26 mouse cellular contexts compared by ENCODE assay signal in the genomic region with DNA sequence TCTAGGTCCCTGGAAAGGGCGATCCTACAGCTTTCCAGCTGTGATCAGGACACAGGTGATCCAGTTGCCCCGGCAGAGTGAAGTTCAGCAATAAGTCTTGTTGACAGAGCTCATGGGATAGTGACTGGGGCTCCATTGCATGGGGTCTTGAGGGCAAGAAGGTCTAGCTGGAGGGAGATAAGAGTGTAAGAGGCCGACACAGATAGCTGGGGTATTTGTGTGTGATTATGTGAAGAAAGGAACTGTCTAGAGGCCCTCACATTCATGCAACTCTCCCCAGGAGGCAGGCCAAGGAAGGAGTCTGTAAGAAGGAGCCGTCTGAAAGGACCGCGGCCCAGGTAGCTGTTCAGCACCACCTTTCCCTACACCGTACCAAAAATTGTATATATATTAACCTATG. TPM values are rescaled to one million over a fixed set of nuclear protein-coding genes. Genes with fewer than 3 reads are reported as not detected.
DNase-seq lines count a peak whose midpoint lies in the region; ATAC-seq and TF ChIP-seq lines count a peak whose summit lies in the region.
"Had no signal": no experiment of that assay in that cellular context is flagged by ENCODE, and none has a peak within 500 bp of the region (broad histone marks: within the 10 kb centered on the region; RNA-seq: fewer than 3 reads in every experiment).

No protein-coding gene starts in this region.

- H3K36me3 ChIP-seq in liver, embryonic 13.5 days, result no peaks in the 10 kb centered on the region; the same call in 1 of the 2 replicates
- no peaks in the 10 kb centered on the region for H3K36me3 ChIP-seq in liver, embryonic 16.5 days (ENCODE audit: control insufficient read depth, insufficient read depth)
- H3K36me3 ChIP-seq: forebrain, embryonic 10.5 days; hindbrain, embryonic 10.5 days had no signal

- peak; percentile 50 for ATAC-seq in liver, embryonic 13.5 days (ENCODE audit: low read depth)
- ATAC-seq in liver, embryonic 16.5 days (ENCODE audit: low read depth), result peak; percentile 60
- ATAC-seq: activated CD4-positive, CD25-positive, alpha-beta regulatory T cell, adult 4 months; forebrain, embryonic 14.5 days; forebrain, postnatal 0 days; hindbrain, embryonic 16.5 days had no signal

- no peak overlapping the region for H3K4me3 ChIP-seq in layer of hippocampus, adult 2 months
- H3K4me3 ChIP-seq in liver, embryonic 13.5 days (replicated peaks), result no peak overlapping the region
- no peak overlapping the region for H3K4me3 ChIP-seq in liver, embryonic 16.5 days (ENCODE audit: low read depth, low read length)
- H3K4me3 ChIP-seq: forebrain, embryonic 10.5 days; gastrocnemius, adult 2 months; heart, adult 2 months; heart, embryonic 12.5 days; heart, embryonic 15.5 days; hindbrain, embryonic 10.5 days; hindbrain, embryonic 13.5 days had no signal

- no peak for TF ChIP-seq CTCF in layer of hippocampus, adult 2 months (conservative IDR thresholded peaks at IDR 0.05)

- H3K9me3 ChIP-seq in liver, embryonic 13.5 days (replicated peaks), result no peaks in the 10 kb centered on the region
- H3K9me3 ChIP-seq in liver, embryonic 16.5 days (replicated peaks; ENCODE audit: control insufficient read depth, low read length), result no peaks in the 10 kb centered on the region
- H3K9me3 ChIP-seq: forebrain, embryonic 10.5 days; heart, embryonic 15.5 days; hindbrain, embryonic 10.5 days; hindbrain, embryonic 13.5 days had no signal

- H3K27me3 ChIP-seq in liver, embryonic 13.5 days, result no peaks in the 10 kb centered on the region
- H3K27me3 ChIP-seq in liver, embryonic 16.5 days (ENCODE audit: control insufficient read depth, insufficient read depth, low read depth, low read length), result no peaks in the 10 kb centered on the region
- H3K27me3 ChIP-seq: heart, embryonic 12.5 days; heart, embryonic 15.5 days had no signal

- peaks cover 76% of the 10 kb centered on the region for H3K4me1 ChIP-seq in liver, embryonic 13.5 days (replicated peaks)
- H3K4me1 ChIP-seq in liver, embryonic 16.5 days (ENCODE audit: control insufficient read depth, low read depth, low read length), result peaks cover 57% of the 10 kb centered on the region
- H3K4me1 ChIP-seq: forebrain, embryonic 10.5 days had no signal

- 37% methylated on average over 7 of the region's 7 CpGs for WGBS in liver, embryonic 13.5 days (ENCODE audit: insufficient replicate concordance)
- WGBS in liver, embryonic 16.5 days (ENCODE audit: insufficient replicate concordance), result 42% methylated on average over 7 of the region's 7 CpGs

- H3K9ac ChIP-seq in liver, embryonic 13.5 days, result peak overlapping the region; percentile 36
- H3K9ac ChIP-seq in liver, embryonic 16.5 days (ENCODE audit: low read depth, low read length), result no peak overlapping the region; the same call in 1 of the 2 replicates
- H3K9ac ChIP-seq: forebrain, postnatal 0 days; heart, embryonic 12.5 days; heart, embryonic 15.5 days; hindbrain, embryonic 13.5 days had no signal

- H3K4me2 ChIP-seq in liver, embryonic 13.5 days, result peak overlapping the region; percentile 23; the same call in 1 of the 2 replicates
- no peak overlapping the region for H3K4me2 ChIP-seq in liver, embryonic 16.5 days (ENCODE audit: low read depth, low read length)
- H3K4me2 ChIP-seq: heart, embryonic 12.5 days; heart, embryonic 15.5 days; hindbrain, embryonic 13.5 days had no signal

- peak overlapping the region; percentile 52 for H3K27ac ChIP-seq in layer of hippocampus, adult 2 months
- H3K27ac ChIP-seq in liver, embryonic 13.5 days, result peak overlapping the region; percentile 79
- no peak overlapping the region for H3K27ac ChIP-seq in liver, embryonic 16.5 days (ENCODE audit: low read length)
- H3K27ac ChIP-seq: forebrain, embryonic 10.5 days; gastrocnemius, adult 2 months; heart, adult 2 months; heart, embryonic 15.5 days; hindbrain, embryonic 10.5 days; hindbrain, embryonic 13.5 days had no signal

- DNase-seq in cerebellum, adult 9-10 months, result peak; percentile 30
- DNase-seq in cerebellum, postnatal 4 days (ENCODE audit: low spot score in 2 of 2), result no peak
- DNase-seq in layer of hippocampus, adult 2 months (ENCODE audit: low spot score in 2 of 2), result no peak
- DNase-seq in layer of hippocampus, adult 8-10 months (ENCODE audit: low spot score in 2 of 2), result no peak
- peak; percentile 25 for DNase-seq in liver, embryonic 13.5 days
- DNase-seq in gastrocnemius, postnatal 10 days, result no peak
- DNase-seq in thymus, postnatal 36 days, result no peak
- DNase-seq: adrenal gland, adult 8-10 months; adrenal gland, postnatal 25 days; cerebellum, adult 18-20 months; cerebellum, postnatal 25 days; forebrain, postnatal 0 days; gastrocnemius, adult 2 months; gastrocnemius, postnatal 25 days; heart, adult 2 months; heart, postnatal 10 days; heart, postnatal 36 days had no signal

RNA-seq across cellular contexts. Expression of a gene that starts 8.4 kb away (rescaled TPM):
- total RNA-seq in layer of hippocampus, adult 2 months (2021), result 100 to 1,000 TPM; 127 to 134 TPM
- total RNA-seq in layer of hippocampus, adult 8-10 months (2022), result 100 to 1,000 TPM; 123 to 175 (median 152) TPM
- 2.2 and 2.3 TPM in 2 replicates for polyA plus RNA-seq in liver, embryonic 13.5 days (2015; fragmentation: Nextera tagmentation; extraction: Ambion mirVana)
- 4.0 and 5.9 TPM in 2 replicates for polyA plus RNA-seq in liver, embryonic 16.5 days (2015; fragmentation: Nextera tagmentation; extraction: Ambion mirVana)
- total RNA-seq in gastrocnemius, postnatal 10 days (2021), result 10 to 100 TPM; 17.7 to 18.9 TPM

RNA-seq across cellular contexts. Expression of a gene that starts 44.0 kb away (rescaled TPM):
- total RNA-seq in layer of hippocampus, adult 2 months (2021), result 10 to 100 TPM; 47.0 to 56.7 TPM
- 10 to 100 TPM; 44.0 to 60.6 (median 49.1) TPM for total RNA-seq in layer of hippocampus, adult 8-10 months (2022)
- polyA plus RNA-seq in liver, embryonic 13.5 days (2015; fragmentation: Nextera tagmentation; extraction: Ambion mirVana), result 192 and 194 TPM in 2 replicates
- 136 and 143 TPM in 2 replicates for polyA plus RNA-seq in liver, embryonic 16.5 days (2015; fragmentation: Nextera tagmentation; extraction: Ambion mirVana)
- 10 to 100 TPM; 44.1 to 46.0 TPM for total RNA-seq in gastrocnemius, postnatal 10 days (2021)

Comparison
In these comparisons a context has a peak if more than half of its experiments do, and no peak if none do; other contexts are left out.
1. DNase-seq: peak in cerebellum, adult 9-10 months (single experiment) and liver, embryonic 13.5 days (single experiment); none in cerebellum, postnatal 4 days (0 of 2), layer of hippocampus, adult 2 months (0 of 2), layer of hippocampus, adult 8-10 months (0 of 2), gastrocnemius, postnatal 10 days (single experiment) and thymus, postnatal 36 days (0 of 2).
2. RNA of a gene that starts 8.4 kb away (total RNA-seq): 123 to 175 TPM in layer of hippocampus, adult 8-10 months and 127 to 134 TPM in layer of hippocampus, adult 2 months; 17.7 to 18.9 TPM in gastrocnemius, postnatal 10 days; every median in the first group is over 4 times any median in the second.